Mouse (Mus musculus) embryonic facial prominence, embryonic 15.5 days (tissue): ENCODE data around the gene Trf. TPM values are rescaled to one million over a fixed set of nuclear protein-coding genes. Genes with fewer than 3 reads are reported as not detected.

Experiments
- ATAC-seq: fragments of 200-750 bp; cut with Nextera tagmentation; 2 replicates; pipeline ENCODE4 v1.8.0; 2017; ENCODE audit warnings: low read depth, moderate TSS enrichment; ENCODE audit not compliant: insufficient number of reproducible peaks, low FRiP score, low TSS enrichment
- H3K27ac ChIP-seq: fragments of 300-500 bp; sonication (generic); replicated peaks from 2 replicates; pipeline ENCODE4 v1.5.1; 2015; ENCODE audit warnings: mild to moderate bottlenecking, inconsistent platforms
- H3K27me3 ChIP-seq: fragments of 300-500 bp; sonication (generic); 2 replicates; pipeline ENCODE4 v1.6.1; 2015; ENCODE audit warnings: inconsistent platforms
- H3K36me3 ChIP-seq: fragments of 300-500 bp; sonication (generic); 2 replicates; pipeline ENCODE4 v1.6.1; 2015; ENCODE audit warnings: mild to moderate bottlenecking, inconsistent platforms
- H3K4me1 ChIP-seq: fragments of 300-500 bp; sonication (generic); 2 replicates; pipeline ENCODE4 v1.6.1; 2015; ENCODE audit warnings: inconsistent platforms
- H3K4me2 ChIP-seq: fragments of 300-500 bp; sonication (generic); replicated peaks from 2 replicates; pipeline ENCODE4 v1.6.1; 2015; ENCODE audit warnings: mild to moderate bottlenecking, inconsistent platforms
- H3K4me3 ChIP-seq: fragments of 300-500 bp; sonication (generic); replicated peaks from 2 replicates; pipeline ENCODE4 v1.5.1; 2015; ENCODE audit warnings: mild to moderate bottlenecking, inconsistent platforms
- H3K9ac ChIP-seq: fragments of 300-500 bp; sonication (generic); 2 replicates; pipeline ENCODE4 v1.6.1; 2015; ENCODE audit warnings: inconsistent platforms
- H3K9me3 ChIP-seq: fragments of 300-500 bp; sonication (generic); replicated peaks from 2 replicates; pipeline ENCODE4 v1.6.1; 2016; ENCODE audit warnings: inconsistent platforms
- WGBS: fragments of 180-500 bp; shearing (Covaris S2); methylation state at CpG from one replicate; pipeline ENCODE4 v1.1.7; 2015; 5-methylcytosine and 5-hydroxymethylcytosine counted together
- polyA plus RNA-seq: library from polyadenylated mRNA; unstranded; fragments of >200 nt; fragmentation: Nextera tagmentation; extraction: Ambion mirVana; gene quantifications from 2 replicates; pipeline ENCODE4 v1.2.1, GENCODE M21; 2015

The Trf gene
- polyA plus RNA-seq, 1 experiment from 2014 or later, result 34.5 TPM

DNA sequence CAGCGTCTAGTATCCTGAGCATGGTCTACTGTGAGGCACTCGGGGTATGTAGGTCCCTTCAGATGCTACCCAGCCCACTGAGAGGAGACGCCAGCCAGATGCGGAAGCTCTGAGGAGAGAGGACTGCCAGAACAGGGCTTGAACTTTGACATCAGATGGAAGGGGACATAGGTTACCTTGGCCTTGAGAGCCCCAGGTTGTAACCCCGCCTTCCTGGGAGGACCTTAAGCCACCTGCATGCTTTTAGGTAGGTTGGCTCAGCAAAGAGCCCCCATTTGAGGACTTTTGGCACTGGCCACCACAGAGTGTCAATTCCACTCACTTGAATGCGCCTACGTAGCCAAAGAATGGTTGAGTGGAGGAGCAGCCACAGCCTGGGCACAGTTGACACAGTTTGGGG is 5.5 kb downstream of the Trf start:
- no peaks in the 10 kb centered on the region for H3K27me3 ChIP-seq
- no peak overlapping the region for H3K27ac ChIP-seq
- H3K4me1 ChIP-seq, result no peaks in the 10 kb centered on the region
- no peak overlapping the region for H3K4me2 ChIP-seq
- no peak overlapping the region for H3K9ac ChIP-seq
- no peaks in the 10 kb centered on the region for H3K9me3 ChIP-seq
- WGBS, result 93% methylated on average over 7 of the region's 7 CpGs
- H3K36me3 ChIP-seq, result no peaks in the 10 kb centered on the region
- ATAC-seq, result no peak
- H3K4me3 ChIP-seq, result no peak overlapping the region

DNA sequence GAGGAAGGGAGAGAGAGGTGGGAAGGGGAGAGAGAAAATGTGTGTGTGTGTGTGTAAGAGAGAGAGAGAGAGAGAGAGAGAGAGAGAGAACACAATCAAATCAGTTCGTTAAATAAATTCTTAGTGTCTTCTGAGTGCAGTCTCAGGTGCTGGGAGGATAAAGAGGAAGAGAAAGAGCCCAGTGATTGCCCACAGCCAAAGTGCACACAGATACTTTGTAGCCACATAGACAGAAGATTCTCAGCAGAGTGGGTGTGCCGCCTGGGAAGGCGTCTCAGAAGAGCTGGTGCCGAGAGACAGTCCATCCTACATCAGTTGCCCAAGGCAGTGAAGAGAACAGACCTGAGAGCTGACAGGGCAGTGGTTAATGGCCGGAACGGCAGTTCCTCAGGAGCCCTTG is 16.0 kb downstream of the Trf start:
- no peak overlapping the region for H3K27ac ChIP-seq
- 73% methylated on average over 6 of the region's 6 CpGs for WGBS
- H3K36me3 ChIP-seq, result no peaks in the 10 kb centered on the region
- no peak overlapping the region for H3K4me3 ChIP-seq
- no peaks in the 10 kb centered on the region for H3K27me3 ChIP-seq
- no peaks in the 10 kb centered on the region for H3K4me1 ChIP-seq
- no peak overlapping the region for H3K4me2 ChIP-seq
- no peak for ATAC-seq
- no peaks in the 10 kb centered on the region for H3K9me3 ChIP-seq
- no peak overlapping the region for H3K9ac ChIP-seq

DNA sequence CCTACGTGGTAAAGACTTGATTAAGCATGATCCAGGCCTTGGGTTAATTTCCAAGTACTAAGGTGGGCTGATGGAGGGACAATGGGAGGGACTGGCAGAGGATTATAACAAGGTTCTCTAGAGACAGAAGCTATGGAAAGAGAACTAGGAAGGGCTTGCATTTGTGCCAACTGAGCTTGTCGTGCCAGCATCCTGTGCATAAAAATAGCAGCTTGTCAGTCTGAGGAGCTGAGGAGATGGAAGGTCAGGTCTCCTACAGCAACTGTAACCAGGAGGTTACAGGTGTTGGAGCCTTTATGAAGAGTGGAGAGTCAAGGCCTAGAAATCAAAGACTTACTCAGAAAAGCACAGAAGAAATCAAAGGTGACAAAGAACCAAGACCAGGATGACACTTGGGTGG is 16.6 kb downstream of the Trf start:
- WGBS, result 62% methylated on average over 2 of the region's 2 CpGs

DNA sequence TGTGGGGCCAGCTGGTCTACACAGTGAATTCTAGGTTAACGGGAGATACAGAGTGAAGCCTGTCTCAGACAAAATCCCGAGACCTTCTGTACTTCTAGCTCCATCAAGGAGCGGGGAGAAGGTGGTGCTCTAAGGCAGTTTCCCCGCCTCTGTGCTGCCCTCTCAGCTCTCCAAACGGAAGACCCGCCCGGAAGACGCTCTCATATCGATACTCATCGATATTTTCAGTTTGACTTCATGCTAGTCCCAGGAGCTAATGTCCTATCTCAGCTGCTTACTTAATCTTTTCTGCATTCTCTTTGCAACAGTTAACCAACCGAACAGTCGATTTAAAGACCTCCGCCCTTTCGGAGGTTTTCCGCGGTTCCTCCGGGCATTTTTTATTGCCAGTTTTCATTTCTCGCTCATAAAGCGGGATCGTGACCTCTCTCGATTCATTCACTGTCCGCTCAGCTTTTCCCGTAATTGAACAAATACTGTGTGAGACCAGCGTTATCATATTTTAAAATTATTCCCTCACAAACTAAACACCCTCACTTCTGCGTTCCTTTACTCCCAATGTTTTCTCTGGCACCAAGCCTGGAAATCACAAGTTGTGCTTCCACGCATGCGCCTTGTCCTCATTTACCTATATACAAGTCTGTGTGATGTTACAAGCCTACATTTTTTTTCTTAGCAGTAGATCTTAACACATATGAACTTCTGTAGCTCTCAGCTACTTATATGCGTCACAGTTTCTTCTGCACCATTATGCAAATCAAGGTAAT is 17.4 kb downstream of the Trf start:
- no peaks in the 10 kb centered on the region for H3K9me3 ChIP-seq
- no peak overlapping the region for H3K27ac ChIP-seq
- WGBS, result 73% methylated on average over 28 of the region's 28 CpGs
- no peaks in the 10 kb centered on the region for H3K27me3 ChIP-seq
- no peaks in the 10 kb centered on the region for H3K36me3 ChIP-seq
- H3K4me3 ChIP-seq, result peak overlapping the region; percentile 5
- H3K4me1 ChIP-seq, result peaks cover 4% of the 10 kb centered on the region; the same call in 1 of the 2 replicates
- peak overlapping the region; percentile 8; the same call in 1 of the 2 replicates for H3K4me2 ChIP-seq
- ATAC-seq, result no peak
- H3K9ac ChIP-seq, result no peak overlapping the region

More for the DNA sequence above, 16.6 kb downstream of the Trf start:
- Histone ChIP-seq H3K4me3 (no peak overlapping the region), H3K9ac (no peak overlapping the region), H3K4me1 (no peaks in the 10 kb centered on the region), H3K9me3 (no peaks in the 10 kb centered on the region), H3K4me2 (no peak overlapping the region), H3K27ac (no peak overlapping the region), H3K36me3 (no peaks in the 10 kb centered on the region), H3K27me3 (no peaks in the 10 kb centered on the region)
- ATAC-seq, result no peak

DNA sequence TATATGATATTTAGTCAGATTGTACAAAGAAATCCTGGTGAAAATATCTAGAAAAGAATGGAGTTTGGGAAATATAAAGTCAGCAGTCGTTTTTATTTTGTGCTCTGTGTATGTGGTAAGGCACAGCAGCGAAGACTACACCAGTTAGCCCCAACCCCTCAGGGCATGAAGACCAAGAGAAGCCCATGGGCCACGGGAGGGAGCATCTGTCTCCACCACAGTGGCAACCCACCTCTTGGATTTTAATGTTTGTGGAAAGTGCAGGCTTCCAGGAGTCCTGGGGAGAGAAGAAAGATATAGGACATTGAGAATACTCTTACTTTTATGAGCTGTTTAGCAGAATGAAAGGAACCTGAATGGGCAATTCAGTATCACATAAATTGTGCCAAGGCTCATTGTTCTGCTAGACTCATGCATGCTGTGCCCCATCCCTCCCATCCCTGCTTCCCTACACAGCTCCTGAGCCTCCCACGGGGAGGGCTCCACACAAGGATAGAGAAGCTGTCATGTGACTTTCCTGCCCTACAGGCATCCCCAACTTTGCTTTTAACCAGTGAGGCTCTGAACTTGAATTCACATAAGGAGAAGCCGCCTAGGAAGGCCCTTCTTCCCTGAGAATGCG is 21.3 kb downstream of the Trf start:
- Histone ChIP-seq H3K27me3 (no peaks in the 10 kb centered on the region), H3K36me3 (no peaks in the 10 kb centered on the region), H3K27ac (no peak overlapping the region), H3K4me3 (no peak overlapping the region), H3K9ac (no peak overlapping the region), H3K9me3 (no peaks in the 10 kb centered on the region), H3K4me2 (no peak overlapping the region), H3K4me1 (peaks cover 4% of the 10 kb centered on the region; the same call in 1 of the 2 replicates)
- 47% methylated on average over 6 of the region's 6 CpGs for WGBS
- no peak for ATAC-seq

DNA sequence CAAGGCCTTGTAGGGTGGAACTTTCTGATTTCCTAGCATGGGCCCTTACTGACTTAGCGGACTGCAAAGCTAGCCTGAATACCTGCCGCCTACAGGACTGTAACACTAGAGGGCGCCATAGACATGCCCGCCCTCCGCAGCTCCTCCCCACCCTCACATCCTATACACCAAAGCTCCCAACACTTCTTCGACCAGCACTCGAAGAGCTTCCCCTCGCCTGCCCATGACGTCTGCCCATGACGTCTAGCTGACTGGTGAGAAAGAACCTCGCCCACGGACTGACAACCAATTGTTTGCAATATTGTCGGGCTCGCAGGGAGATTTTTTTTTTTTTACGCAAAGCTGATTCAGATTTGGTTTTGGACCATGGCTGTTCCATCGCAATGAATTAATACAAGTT is 22.4 kb downstream of the Trf start:
- WGBS, result 6% methylated on average over 16 of the region's 16 CpGs
- H3K36me3 ChIP-seq, result no peaks in the 10 kb centered on the region
- ATAC-seq, result peak; percentile 77

DNA sequence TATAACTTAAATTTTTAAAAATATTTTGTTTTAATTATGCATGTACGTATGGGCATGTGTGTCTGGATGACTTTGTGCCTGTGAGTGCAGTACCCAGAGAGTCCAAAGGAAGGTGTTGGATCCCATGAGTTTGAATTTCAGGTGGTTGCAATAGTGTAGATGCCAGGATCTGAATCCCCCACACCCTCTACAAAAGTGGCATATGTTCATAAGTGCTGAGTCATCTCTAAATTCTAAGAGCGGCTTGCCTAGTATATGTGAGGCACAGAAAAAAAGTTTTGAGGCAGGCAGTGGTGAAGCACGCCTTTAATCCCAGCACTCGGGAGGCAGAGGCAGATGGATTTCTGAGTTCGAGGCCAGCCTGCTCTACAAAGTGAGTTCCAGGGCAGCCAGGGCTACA is 24.5 kb downstream of the Trf start:
- ATAC-seq, result no peak
- Histone ChIP-seq H3K36me3 (no peaks in the 10 kb centered on the region), H3K9ac (no peak overlapping the region), H3K27me3 (no peaks in the 10 kb centered on the region), H3K4me2 (no peak overlapping the region), H3K27ac (no peak overlapping the region), H3K4me1 (peaks cover 4% of the 10 kb centered on the region; the same call in 1 of the 2 replicates), H3K4me3 (no peak overlapping the region), H3K9me3 (no peaks in the 10 kb centered on the region)
- 85% methylated on average over 5 of the region's 5 CpGs for WGBS

More for the DNA sequence above, 22.4 kb downstream of the Trf start:
- Histone ChIP-seq H3K27ac (no peak overlapping the region), H3K9me3 (no peaks in the 10 kb centered on the region), H3K4me1 (peaks cover 4% of the 10 kb centered on the region; the same call in 1 of the 2 replicates), H3K4me2 (peak overlapping the region; percentile 56), H3K4me3 (peak overlapping the region; percentile 36), H3K27me3 (no peaks in the 10 kb centered on the region), H3K9ac (no peak overlapping the region)

GRCm38 (mm10) chr9:103201561-103202260 is 28.5 kb downstream of the Trf start, which contains the start of gene Srprb:
Srprb (minus strand) TSS chr9:103202137.
- 0 out of 2 replicates have a peak, but pooled peaks cover 6% of the 10 kb centered on the region for H3K4me1 ChIP-seq
- peak within 1 kb of the TSS; percentile 68 for H3K9ac ChIP-seq
- peaks cover 21% of the 10 kb centered on the region for H3K36me3 ChIP-seq
- peak within 1 kb of the TSS; percentile 56 for H3K4me2 ChIP-seq
- H3K27me3 ChIP-seq, result no peaks in the 10 kb centered on the region
- H3K27ac ChIP-seq, result peak within 1 kb of the TSS; percentile 86
- no peaks in the 10 kb centered on the region for H3K9me3 ChIP-seq
- ATAC-seq, result peak; percentile 96
- WGBS, result under 1% methylated on average over 45 of the region's 45 CpGs
- H3K4me3 ChIP-seq, result peak within 1 kb of the TSS; percentile 82

GRCm38 (mm10) chr9:103188416-103188815 is 41.8 kb downstream of the Trf start:
- Histone ChIP-seq H3K4me2 (no peak overlapping the region), H3K4me3 (no peak overlapping the region), H3K36me3 (peaks cover 60% of the 10 kb centered on the region), H3K4me1 (no peaks in the 10 kb centered on the region), H3K9ac (no peak overlapping the region), H3K27me3 (no peaks in the 10 kb centered on the region), H3K27ac (no peak overlapping the region), H3K9me3 (no peaks in the 10 kb centered on the region)
- WGBS, result 92% methylated on average over 4 of the region's 4 CpGs
- ATAC-seq, result no peak

DNA sequence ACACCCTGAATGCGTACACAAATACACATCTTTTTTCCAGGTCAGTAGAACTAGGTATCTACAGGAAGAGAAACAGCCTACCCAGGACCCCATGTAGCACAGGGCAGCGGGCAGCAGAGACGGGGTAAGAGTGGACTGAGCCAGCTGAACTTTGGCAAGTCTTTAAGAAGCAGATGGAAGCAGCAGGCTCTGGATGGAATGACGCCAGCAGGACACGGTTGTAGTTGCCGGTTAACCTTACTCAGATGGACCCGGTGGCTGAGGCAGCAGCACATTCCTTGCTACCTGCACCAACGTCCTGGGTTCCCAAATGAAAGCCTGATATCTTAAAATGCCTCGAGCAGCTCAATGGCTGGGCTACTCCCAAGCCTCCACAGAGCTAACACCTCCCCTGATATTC is 43.5 kb downstream of the Trf start:
- peaks cover 43% of the 10 kb centered on the region for H3K36me3 ChIP-seq
- H3K4me1 ChIP-seq, result no peaks in the 10 kb centered on the region
- ATAC-seq, result no peak
- H3K4me2 ChIP-seq, result no peak overlapping the region
- H3K4me3 ChIP-seq, result no peak overlapping the region
- no peak overlapping the region for H3K9ac ChIP-seq
- WGBS, result 68% methylated on average over 9 of the region's 9 CpGs
- H3K9me3 ChIP-seq, result no peaks in the 10 kb centered on the region
- no peak overlapping the region for H3K27ac ChIP-seq
- H3K27me3 ChIP-seq, result no peaks in the 10 kb centered on the region

DNA sequence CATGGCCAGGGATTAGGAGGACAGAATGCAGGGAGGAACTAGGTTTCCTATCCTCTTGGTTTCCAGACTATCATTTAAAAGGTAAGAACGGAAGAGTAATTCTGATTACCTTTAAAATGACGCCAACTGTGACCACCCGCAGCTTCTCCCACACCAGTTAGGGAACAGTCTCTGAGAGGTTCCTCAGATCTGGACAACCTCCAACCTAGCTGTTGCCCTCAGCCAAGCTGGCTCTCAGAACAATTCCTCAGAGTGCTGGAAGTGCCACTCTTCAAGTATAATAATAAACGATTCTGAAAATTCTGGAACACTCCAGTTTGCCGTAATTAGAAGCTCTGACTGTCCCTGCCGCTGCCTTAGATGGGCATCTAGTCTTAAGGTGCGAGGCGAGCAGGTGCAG is 44.3 kb downstream of the Trf start:
- Histone ChIP-seq H3K27ac (no peak overlapping the region), H3K9me3 (no peaks in the 10 kb centered on the region), H3K4me1 (peaks cover 2% of the 10 kb centered on the region; the same call in 1 of the 2 replicates), H3K36me3 (peaks cover 35% of the 10 kb centered on the region), H3K9ac (no peak overlapping the region), H3K4me2 (no peak overlapping the region), H3K4me3 (no peak overlapping the region), H3K27me3 (no peaks in the 10 kb centered on the region)
- WGBS, result 92% methylated on average over 8 of the region's 8 CpGs
- ATAC-seq, result no peak
